Mouse (Mus musculus): Measurements from ENCODE around the gene Htra1. TPM values are rescaled to one million over a fixed set of nuclear protein-coding genes. Genes with fewer than 3 reads are reported as not detected.

Gene Htra1
- total and polyA plus RNA-seq, 3 experiments = not detected

DNA sequence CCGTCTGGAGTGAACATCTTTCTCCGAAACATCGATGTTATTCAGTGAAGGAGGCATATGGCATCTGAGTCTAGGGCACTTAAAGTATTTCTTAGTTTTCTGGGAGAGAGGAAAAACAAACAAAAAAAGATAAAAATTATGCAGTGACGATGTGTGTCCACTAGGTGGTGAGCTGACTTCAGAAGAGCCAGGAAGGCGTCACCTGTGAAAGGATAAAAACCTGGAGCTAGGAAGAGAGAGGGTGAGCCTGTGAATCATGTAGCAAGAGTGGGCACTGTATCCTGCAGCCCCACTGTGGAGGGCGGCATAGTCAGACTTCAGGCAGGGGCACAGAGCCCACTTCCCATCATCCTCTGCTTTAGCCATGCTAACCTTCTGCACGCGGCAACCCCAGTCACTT is 58.0 kb downstream of the Htra1 start:
- peak; percentile 12; the same call in 1 of the 2 replicates for TF ChIP-seq SMC3 (IDR thresholded peaks at IDR 0.05; ENCODE audit: low read depth, low read length)
- TF ChIP-seq MEF2A (IDR thresholded peaks at IDR 0.05; ENCODE audit: extremely low read depth, insufficient replicate concordance, low read depth, low read length, poor library complexity, severe bottlenecking) = no peak
- TF ChIP-seq MAFK (IDR thresholded peaks at IDR 0.05; ENCODE audit: borderline replicate concordance, low read depth, low read length) = no peak
- TF ChIP-seq RAD21 (IDR thresholded peaks at IDR 0.05; ENCODE audit: low read depth, low read length) = peak; percentile 38
- peak; percentile 24 to 47 (median 40); a peak in 4 of 6 replicates for TF ChIP-seq CTCF (IDR thresholded peaks at IDR 0.05 in 2 of 3, conservative IDR thresholded peaks at IDR 0.05 in 1 of 3; ENCODE audit: control insufficient read depth in 1 of 3, insufficient read depth in 1 of 3, low read depth in 2 of 3, low read length in 3 of 3, poor library complexity in 1 of 3, severe bottlenecking in 1 of 3)
- no peaks in the 10 kb centered on the region for H3K4me1 ChIP-seq (ENCODE audit: control insufficient read depth in 1 of 2, insufficient read depth in 2 of 2, low read length in 2 of 2)
- H3K9ac ChIP-seq (ENCODE audit: control insufficient read depth, low read depth, low read length, poor library complexity, severe bottlenecking) = no peak overlapping the region
- no peaks in the 10 kb centered on the region for H3K36me3 ChIP-seq (ENCODE audit: control insufficient read depth in 1 of 2, insufficient read depth in 2 of 2, low read length in 2 of 2)
- no peak overlapping the region for H3K4me3 ChIP-seq (ENCODE audit: control insufficient read depth in 1 of 2, insufficient read depth in 1 of 2, low read depth in 2 of 2, low read length in 2 of 2)
- H3K27ac ChIP-seq (ENCODE audit: control insufficient read depth, low read depth, low read length) = no peak overlapping the region
- H3K9me3 ChIP-seq (replicated peaks; ENCODE audit: insufficient read depth, low read length) = no peaks in the 10 kb centered on the region
- peak; percentile 10 for DNase-seq (ENCODE audit: low read depth, low spot score)
- H3K79me2 ChIP-seq (ENCODE audit: control insufficient read depth, insufficient read depth, low read length, poor library complexity) = no peaks in the 10 kb centered on the region
- no peaks in the 10 kb centered on the region for H3K27me3 ChIP-seq (ENCODE audit: control insufficient read depth in 1 of 2, insufficient read depth in 2 of 2, low read length in 2 of 2)

DNA sequence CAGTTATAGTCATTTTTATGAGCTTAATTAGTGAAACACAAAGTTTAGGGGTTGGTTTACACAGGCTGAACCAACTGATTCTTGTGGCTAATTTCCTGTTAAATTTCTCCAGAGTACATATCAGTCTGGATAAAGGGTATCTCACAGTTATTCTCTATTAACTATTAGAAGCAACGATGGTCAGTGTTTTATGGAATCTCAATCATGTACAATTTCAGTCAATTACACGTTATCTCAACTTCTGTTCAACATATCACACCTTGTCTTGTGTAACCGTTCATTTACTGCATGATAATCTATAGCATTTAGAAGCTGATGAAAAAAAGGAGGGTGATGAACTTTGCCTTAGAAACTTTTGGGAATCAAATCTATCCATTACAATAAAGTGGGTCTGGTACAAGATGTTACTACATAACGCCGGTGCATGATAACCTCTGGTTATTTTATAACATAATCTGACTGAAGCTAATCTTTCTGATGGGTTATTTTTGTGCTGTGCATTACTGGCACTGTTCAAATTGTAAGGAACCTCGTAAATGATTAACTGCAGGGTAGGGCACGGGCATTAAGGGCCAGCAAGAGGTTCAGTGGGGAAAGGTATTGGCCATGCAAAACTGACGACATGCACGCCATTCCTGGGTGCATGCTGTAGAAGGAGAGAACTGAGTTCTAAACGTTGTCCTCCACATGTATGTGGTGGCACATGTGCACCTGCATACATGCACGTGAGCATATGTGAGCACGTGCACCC is 66.2 kb downstream of the Htra1 start:
- Histone ChIP-seq H3K4me3 (ENCODE audit: control insufficient read depth in 1 of 2, insufficient read depth in 1 of 2, low read depth in 2 of 2, low read length in 2 of 2) (no peak overlapping the region), H3K27ac (ENCODE audit: control insufficient read depth, low read depth, low read length) (no peak overlapping the region), H3K9ac (ENCODE audit: control insufficient read depth, low read depth, low read length, poor library complexity, severe bottlenecking) (no peak overlapping the region), H3K27me3 (ENCODE audit: control insufficient read depth in 1 of 2, insufficient read depth in 2 of 2, low read length in 2 of 2) (no peaks in the 10 kb centered on the region), H3K9me3 (replicated peaks; ENCODE audit: insufficient read depth, low read length) (no peaks in the 10 kb centered on the region), H3K79me2 (ENCODE audit: control insufficient read depth, insufficient read depth, low read length, poor library complexity) (no peaks in the 10 kb centered on the region), H3K36me3 (ENCODE audit: control insufficient read depth in 1 of 2, insufficient read depth in 2 of 2, low read length in 2 of 2) (no peaks in the 10 kb centered on the region), H3K4me1 (ENCODE audit: control insufficient read depth in 1 of 2, insufficient read depth in 2 of 2, low read length in 2 of 2) (no peaks in the 10 kb centered on the region)
- DNase-seq (ENCODE audit: low read depth, low spot score) = no peak
- no peak for TF ChIP-seq TAL1 (IDR thresholded peaks at IDR 0.05; ENCODE audit: low read length)

DNA sequence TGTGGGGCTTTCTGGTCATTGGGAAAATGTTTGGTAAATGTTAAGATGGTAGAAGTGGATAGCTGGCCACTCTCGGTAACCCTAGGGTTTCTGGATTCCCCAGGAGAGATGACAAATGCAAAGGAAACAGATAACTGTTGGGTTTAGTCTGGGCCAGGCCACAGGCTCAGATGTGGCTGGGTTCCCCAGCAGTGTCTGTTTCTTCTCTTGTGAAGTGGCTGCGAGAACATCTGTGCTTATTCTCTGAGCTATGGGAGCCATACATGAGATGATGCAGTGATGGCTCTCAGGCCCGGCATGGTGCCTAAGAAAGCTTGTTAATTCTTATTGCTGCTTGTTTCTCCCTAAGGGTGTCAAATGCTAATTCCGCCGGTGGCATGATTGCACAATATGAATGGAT is 68.2 kb downstream of the Htra1 start:
- Histone ChIP-seq H3K4me1 (ENCODE audit: control insufficient read depth in 1 of 2, insufficient read depth in 2 of 2, low read length in 2 of 2) (no peaks in the 10 kb centered on the region), H3K4me3 (ENCODE audit: control insufficient read depth in 1 of 2, insufficient read depth in 1 of 2, low read depth in 2 of 2, low read length in 2 of 2) (no peak overlapping the region), H3K9me3 (replicated peaks; ENCODE audit: insufficient read depth, low read length) (no peaks in the 10 kb centered on the region), H3K27ac (ENCODE audit: control insufficient read depth, low read depth, low read length) (no peak overlapping the region), H3K79me2 (ENCODE audit: control insufficient read depth, insufficient read depth, low read length, poor library complexity) (no peaks in the 10 kb centered on the region), H3K27me3 (ENCODE audit: control insufficient read depth in 1 of 2, insufficient read depth in 2 of 2, low read length in 2 of 2) (no peaks in the 10 kb centered on the region), H3K36me3 (ENCODE audit: control insufficient read depth in 1 of 2, insufficient read depth in 2 of 2, low read length in 2 of 2) (no peaks in the 10 kb centered on the region), H3K9ac (ENCODE audit: control insufficient read depth, low read depth, low read length, poor library complexity, severe bottlenecking) (no peak overlapping the region)
- no peak for DNase-seq (ENCODE audit: low read depth, low spot score)
- TF ChIP-seq MEF2A (IDR thresholded peaks at IDR 0.05; ENCODE audit: extremely low read depth, insufficient replicate concordance, low read depth, low read length, poor library complexity, severe bottlenecking) (no peak), ZNF384 (IDR thresholded peaks at IDR 0.05; ENCODE audit: low read depth, low read length) (no peak), MYC (IDR thresholded peaks at IDR 0.05; ENCODE audit: low read depth, low read length) (no peak), TAL1 (IDR thresholded peaks at IDR 0.05; ENCODE audit: low read length) (no peak)
